Comparison of ENCODE assay signal across 9 mouse cellular contexts in genomic region chr15:5236538-5236937, GRCm38 (mm10). TPM values are rescaled to one million over a fixed set of nuclear protein-coding genes. Genes with fewer than 3 reads are reported as not detected.
A peak's percentile ranks its signal among the peaks of the same experiment; 100 is the strongest.
DNase-seq lines count a peak whose midpoint lies in the region; ATAC-seq and TF ChIP-seq lines count a peak whose summit lies in the region.
"Had no signal": no experiment of that assay in that cellular context is flagged by ENCODE, and none has a peak within 500 bp of the region (broad histone marks: within the 10 kb centered on the region; RNA-seq: fewer than 3 reads in every experiment).

No protein-coding gene starts in this region.

- TF ChIP-seq POLR2A in heart, adult 2 months (IDR thresholded peaks at IDR 0.05; ENCODE audit: insufficient read depth, low read depth, low read length) = no peak

- no peaks in the 10 kb centered on the region for H3K27me3 ChIP-seq in heart, adult 2 months (ENCODE audit: control insufficient read depth, insufficient read depth, low read length)
- H3K27me3 ChIP-seq in heart, embryonic 10.5 days (ENCODE audit: insufficient read depth, poor library complexity, severe bottlenecking) = 0 out of 2 replicates have a peak, but pooled peaks cover 7% of the 10 kb centered on the region
- no peaks in the 10 kb centered on the region for H3K27me3 ChIP-seq in intestine, embryonic 16.5 days (replicated peaks; ENCODE audit: control insufficient read depth, insufficient read depth, low read length)
- no peaks in the 10 kb centered on the region for H3K27me3 ChIP-seq in limb, embryonic 11.5 days (ENCODE audit: control insufficient read depth, insufficient read depth, low read length)
- H3K27me3 ChIP-seq in midbrain, embryonic 15.5 days (replicated peaks) = peaks cover 12% of the 10 kb centered on the region
- H3K27me3 ChIP-seq: Patski had no signal

- no peaks in the 10 kb centered on the region for H3K9me3 ChIP-seq in heart, embryonic 10.5 days
- no peaks in the 10 kb centered on the region for H3K9me3 ChIP-seq in intestine, embryonic 16.5 days (ENCODE audit: control insufficient read depth, low read length)
- 0 out of 2 replicates have a peak, but pooled peaks cover 3% of the 10 kb centered on the region for H3K9me3 ChIP-seq in limb, embryonic 11.5 days (ENCODE audit: control insufficient read depth, low read length)
- no peaks in the 10 kb centered on the region for H3K9me3 ChIP-seq in midbrain, embryonic 15.5 days

- ATAC-seq in intestine, embryonic 16.5 days = peak; percentile 68; the same call in 1 of the 2 replicates
- ATAC-seq in limb, embryonic 11.5 days (ENCODE audit: insufficient number of reproducible peaks, low FRiP score, low TSS enrichment, low read depth) = no peak
- peak; percentile 87 for ATAC-seq in midbrain, embryonic 15.5 days (replicated peaks)
- ATAC-seq: Patski had no signal

- H3K4me2 ChIP-seq in intestine, embryonic 16.5 days (ENCODE audit: low read depth, low read length) = no peak overlapping the region
- no peak overlapping the region for H3K4me2 ChIP-seq in limb, embryonic 11.5 days (ENCODE audit: low read depth, severe bottlenecking)
- H3K4me2 ChIP-seq in midbrain, embryonic 15.5 days = no peak overlapping the region

- no peak overlapping the region for H3K27ac ChIP-seq in heart, adult 2 months
- no peak overlapping the region for H3K27ac ChIP-seq in heart, embryonic 10.5 days
- H3K27ac ChIP-seq in intestine, embryonic 16.5 days (ENCODE audit: low read length) = no peak overlapping the region
- H3K27ac ChIP-seq in limb, embryonic 11.5 days (replicated peaks; ENCODE audit: low read depth, low read length) = no peak overlapping the region
- no peak overlapping the region for H3K27ac ChIP-seq in midbrain, embryonic 15.5 days

- no peak; the same call in none of the 2 replicates for TF ChIP-seq CTCF in heart, adult 2 months (IDR thresholded peaks at IDR 0.05)

- WGBS in heart, adult 2 months = 10% methylated on average over 6 of the region's 6 CpGs
- 18% methylated on average over 6 of the region's 6 CpGs for WGBS in heart, embryonic 10.5 days
- 18% methylated on average over 6 of the region's 6 CpGs for WGBS in intestine, embryonic 16.5 days
- 16% methylated on average over 6 of the region's 6 CpGs for WGBS in limb, embryonic 11.5 days
- WGBS in midbrain, embryonic 15.5 days = 16% methylated on average over 6 of the region's 6 CpGs

- H3K79me2 ChIP-seq in heart, adult 2 months (replicated peaks; ENCODE audit: control insufficient read depth, insufficient read depth, low read length) = no peaks in the 10 kb centered on the region

- DNase-seq in heart, adult 2 months = peak; percentile 77 to 84
- no peak for DNase-seq in heart, embryonic 10.5 days (ENCODE audit: low spot score)
- peak; percentile 87 to 89 for DNase-seq in cerebellum, postnatal 14 days
- DNase-seq in gastrocnemius, adult 8-10 months (ENCODE audit: low spot score in 2 of 2) = peak; percentile 33 to 44
- DNase-seq in limb, embryonic 11.5 days (ENCODE audit: low spot score) = peak; percentile 85
- peak; percentile 61 for DNase-seq in spleen, adult 12 weeks (ENCODE audit: low spot score)

- peak; percentile 91 for TF ChIP-seq EP300 in heart, adult 2 months (IDR thresholded peaks at IDR 0.05; ENCODE audit: insufficient read depth, low read depth, low read length)

- H3K9ac ChIP-seq in heart, adult 2 months (ENCODE audit: low read depth, low read length) = no peak overlapping the region
- no peak overlapping the region for H3K9ac ChIP-seq in intestine, embryonic 16.5 days (ENCODE audit: low read depth, low read length)
- H3K9ac ChIP-seq in limb, embryonic 11.5 days (ENCODE audit: low read length) = no peak overlapping the region
- H3K9ac ChIP-seq in midbrain, embryonic 15.5 days = no peak overlapping the region

- intact Hi-C loops in heart, adult 2 months (cut with DNase I) = loop anchor here (1.0 to 5.0 kb wide), 3 partner anchors 679 to 971 kb away; no protein-coding TSS in a partner anchor

- H3K4me3 ChIP-seq in heart, adult 2 months = 0 out of 2 replicates have a peak overlapping the region, but pooled peaks have one; percentile 15
- H3K4me3 ChIP-seq in heart, embryonic 10.5 days = no peak overlapping the region
- H3K4me3 ChIP-seq in intestine, embryonic 16.5 days (ENCODE audit: low read length) = no peak overlapping the region
- no peak overlapping the region for H3K4me3 ChIP-seq in limb, embryonic 11.5 days (ENCODE audit: low read depth, low read length)
- H3K4me3 ChIP-seq in midbrain, embryonic 15.5 days = no peak overlapping the region

- peaks cover 8% of the 10 kb centered on the region for H3K36me3 ChIP-seq in heart, adult 2 months (ENCODE audit: control insufficient read depth, insufficient read depth, low read length)
- H3K36me3 ChIP-seq in heart, embryonic 10.5 days = no peaks in the 10 kb centered on the region
- no peaks in the 10 kb centered on the region for H3K36me3 ChIP-seq in intestine, embryonic 16.5 days (ENCODE audit: control insufficient read depth, insufficient read depth, low read length)
- H3K36me3 ChIP-seq in limb, embryonic 11.5 days (ENCODE audit: control insufficient read depth, insufficient read depth, low read length) = no peaks in the 10 kb centered on the region
- no peaks in the 10 kb centered on the region for H3K36me3 ChIP-seq in midbrain, embryonic 15.5 days (replicated peaks)

- peaks cover 3% of the 10 kb centered on the region; the same call in 1 of the 2 replicates for H3K4me1 ChIP-seq in heart, adult 2 months (ENCODE audit: control insufficient read depth, insufficient read depth, low read length)
- peaks cover 7% of the 10 kb centered on the region; the same call in 1 of the 2 replicates for H3K4me1 ChIP-seq in heart, embryonic 10.5 days
- H3K4me1 ChIP-seq in intestine, embryonic 16.5 days (ENCODE audit: control insufficient read depth, insufficient read depth, low read length) = 0 out of 2 replicates have a peak, but pooled peaks cover 3% of the 10 kb centered on the region
- H3K4me1 ChIP-seq in limb, embryonic 11.5 days (ENCODE audit: control insufficient read depth, insufficient read depth, low read length) = no peaks in the 10 kb centered on the region
- no peaks in the 10 kb centered on the region for H3K4me1 ChIP-seq in midbrain, embryonic 15.5 days

RNA-seq across cellular contexts. Expression of gene Ptger4, which starts 7.4 kb away (rescaled TPM):
- total RNA-seq in heart, adult 2 months (2021) = 1 to 10 TPM; 1.8 to 2.8 TPM
- polyA plus RNA-seq in heart, adult 2 months (2012; rRNA removed) = 2.9 and 4.4 TPM in 2 replicates
- polyA plus RNA-seq in heart, embryonic 10.5 days (2016; fragmentation: Nextera tagmentation; extraction: Ambion mirVana) = 0.90 and 1.8 TPM in 2 replicates
- total RNA-seq in gastrocnemius, adult 8-10 months (2022) = 1 to 10 TPM in 3 of 4 experiments, under 1 TPM in 1; 0.63 to 1.2 (median 1.1) TPM
- polyA plus RNA-seq in intestine, embryonic 16.5 days (2015; fragmentation: Nextera tagmentation; extraction: Ambion mirVana) = 6.0 and 7.1 TPM in 2 replicates
- polyA plus RNA-seq in limb, embryonic 11.5 days (2014; fragmentation: Nextera tagmentation; extraction: Ambion mirVana) = 1.4 TPM in 2 replicates
- 1.3 and 1.6 TPM in 2 replicates for polyA plus RNA-seq in midbrain, embryonic 15.5 days (2015; fragmentation: Nextera tagmentation; extraction: Ambion mirVana)

RNA-seq across cellular contexts. Expression of gene Ttc33, which starts 51.2 kb away (rescaled TPM):
- 10 to 100 TPM; 37.5 to 45.2 TPM for total RNA-seq in heart, adult 2 months (2021)
- 10.4 and 18.7 TPM in 2 replicates for polyA plus RNA-seq in heart, adult 2 months (2012; rRNA removed)
- polyA plus RNA-seq in heart, embryonic 10.5 days (2016; fragmentation: Nextera tagmentation; extraction: Ambion mirVana) = 30.3 and 34.0 TPM in 2 replicates
- total RNA-seq in gastrocnemius, adult 8-10 months (2022) = 10 to 100 TPM; 63.1 to 73.6 (median 71.3) TPM
- polyA plus RNA-seq in intestine, embryonic 16.5 days (2015; fragmentation: Nextera tagmentation; extraction: Ambion mirVana) = 32.0 and 32.9 TPM in 2 replicates
- 46.2 and 47.2 TPM in 2 replicates for polyA plus RNA-seq in limb, embryonic 11.5 days (2014; fragmentation: Nextera tagmentation; extraction: Ambion mirVana)
- 56.1 and 56.4 TPM in 2 replicates for polyA plus RNA-seq in midbrain, embryonic 15.5 days (2015; fragmentation: Nextera tagmentation; extraction: Ambion mirVana)
